Mouse (Mus musculus) stomach, postnatal 0 days (tissue): ENCODE measurements at regions not wholly inside any gene's neighbourhood (a gene's known extent, or its start where the extent isn't known, plus 50 kb on each side); places are given as distances from the start of the nearest gene placed in this dataset.

Source experiments
- CTCF ChIP-seq: IDR thresholded peaks from 2 replicates; pipeline ENCODE4 v1.5.1; 2016; ENCODE audit warnings: antibody characterized with exemption, low read depth, mild to moderate bottlenecking, moderate library complexity
- EP300 ChIP-seq: optimal IDR thresholded peaks from 2 replicates; pipeline ENCODE3; 2016; ENCODE audit warnings: antibody characterized with exemption

DNA sequence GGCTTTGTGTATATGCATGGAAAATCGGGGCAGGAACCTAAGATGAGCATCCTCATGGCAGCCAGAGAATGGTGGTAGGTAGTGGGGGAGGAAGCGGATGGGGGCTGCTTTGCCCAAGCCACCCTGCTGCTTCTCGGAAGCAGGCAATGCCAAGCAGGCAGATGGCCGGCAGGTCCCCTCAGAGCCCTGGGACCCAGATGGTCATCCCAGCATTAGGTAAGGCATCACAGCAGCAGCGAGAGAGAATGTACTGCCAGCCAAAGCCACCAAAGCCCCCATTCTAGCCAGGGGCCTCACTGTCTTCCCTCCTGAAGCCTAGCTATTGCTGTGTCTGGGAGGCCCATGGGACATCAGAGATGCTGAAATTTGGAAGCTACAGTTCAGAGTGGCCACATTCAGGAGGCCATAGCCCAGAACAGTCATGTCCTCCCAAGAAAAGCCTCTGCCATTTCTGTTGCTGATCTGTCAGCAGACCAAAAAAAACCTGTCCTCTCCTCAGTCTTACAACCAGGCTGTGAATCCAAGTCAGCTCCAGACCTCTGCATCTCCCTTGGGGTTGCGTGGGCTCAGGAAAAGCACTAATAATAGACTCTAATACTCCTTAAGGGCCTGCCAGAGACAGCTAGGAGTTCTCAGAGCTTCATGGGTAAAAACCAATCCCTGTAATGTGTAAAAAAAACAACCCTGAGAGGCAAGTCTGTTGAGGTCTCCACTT is 88.5 kb upstream of the Zmiz1 start:
- TF ChIP-seq CTCF (no peak), EP300 (no peak)
